Mouse (Mus musculus) embryonic fibroblast, embryonic 13.5 days (primary cell): ENCODE data around the gene Zdhhc14.

Experiments used
- CTCF ChIP-seq: IDR thresholded peaks from 2 replicates; pipeline ENCODE4 v1.5.1; 2011; ENCODE audit warnings: mild to moderate bottlenecking, control low read depth, low read length, moderate library complexity, borderline replicate concordance; ENCODE audit not compliant: insufficient read depth
- POLR2A ChIP-seq: IDR thresholded peaks from 2 replicates; pipeline ENCODE4 v1.6.1; 2011; ENCODE audit warnings: low read depth, mild to moderate bottlenecking, control low read depth, low read length, moderate library complexity

- TF ChIP-seq CTCF, result no peak
- no peak for TF ChIP-seq POLR2A
Measured at GRCm38 (mm10) chr17:5723601-5724189, 231.3 kb downstream of the Zdhhc14 start.
